Mouse (Mus musculus): ENCODE results near the gene Ell2. TPM values are rescaled to one million over a fixed set of nuclear protein-coding genes. Genes with fewer than 3 reads are reported as not detected.
"Not testable (repeated sequence)": the region's sequence is repeated elsewhere in the genome, so short reads cannot be mapped to it uniquely, and the experiment has no call there.

The Ell2 gene
- total RNA-seq (2017) = 24.9 to 61.1 TPM (median 45.2 TPM) in 3 replicates

- ATAC-seq (replicated peaks; ENCODE audit: insufficient number of reproducible peaks, low FRiP score, low TSS enrichment, poor library complexity, severe bottlenecking) = no peak
Measured at GRCm38 (mm10) chr13:75706457-75706856, at the start of gene Ell2. Ell2 (plus strand) TSS chr13:75706757.

DNA sequence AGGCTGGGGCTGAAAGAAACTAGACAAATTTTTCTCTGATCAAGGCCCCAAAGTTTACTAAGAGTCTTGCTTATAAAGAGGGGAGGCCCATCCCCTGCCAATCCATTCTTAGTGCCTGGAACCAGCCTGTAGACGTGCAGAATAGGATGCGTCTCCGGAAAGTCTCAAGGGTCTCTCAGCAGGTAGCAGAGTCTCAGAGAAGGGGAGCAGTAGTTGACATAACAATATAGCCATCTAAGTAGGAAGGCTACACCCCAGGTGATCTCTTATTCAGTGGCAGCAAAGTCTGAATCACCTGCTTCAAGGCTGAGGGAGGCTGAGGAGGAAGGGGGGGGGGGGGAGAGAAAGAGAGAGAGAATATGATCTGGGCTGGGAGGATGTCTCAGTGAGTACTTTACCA lies 21.1 kb upstream of the Ell2 start:
- ATAC-seq (replicated peaks; ENCODE audit: insufficient number of reproducible peaks, low FRiP score, low TSS enrichment, poor library complexity, severe bottlenecking) = no peak

DNA sequence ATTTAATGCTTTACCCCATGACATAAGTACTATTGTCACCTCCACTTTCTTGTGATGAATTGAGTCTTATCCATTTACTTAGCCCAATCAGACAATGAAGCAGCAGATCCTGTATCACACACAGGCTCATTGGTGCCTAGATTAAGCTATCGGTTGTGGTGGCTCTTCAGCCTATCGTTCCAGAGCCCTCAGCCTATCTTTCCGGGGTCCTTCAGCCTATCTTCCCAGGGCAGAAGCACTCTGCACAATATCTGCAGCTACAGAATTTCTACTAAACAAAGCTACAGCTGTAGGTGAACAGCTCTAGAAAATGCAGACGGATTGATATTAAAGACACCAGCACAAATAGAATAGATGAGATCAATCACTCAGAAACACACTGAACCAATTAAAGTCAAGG lies 19.6 kb upstream of the Ell2 start:
- no peak for ATAC-seq (replicated peaks; ENCODE audit: insufficient number of reproducible peaks, low FRiP score, low TSS enrichment, poor library complexity, severe bottlenecking)

GRCm38 (mm10) chr13:75691625-75692024 lies 14.9 kb upstream of the Ell2 start:
- ATAC-seq (replicated peaks; ENCODE audit: insufficient number of reproducible peaks, low FRiP score, low TSS enrichment, poor library complexity, severe bottlenecking) = no peak

GRCm38 (mm10) chr13:75693081-75693480 lies 13.5 kb upstream of the Ell2 start:
- no peak for ATAC-seq (replicated peaks; ENCODE audit: insufficient number of reproducible peaks, low FRiP score, low TSS enrichment, poor library complexity, severe bottlenecking)

- ATAC-seq (replicated peaks; ENCODE audit: insufficient number of reproducible peaks, low FRiP score, low TSS enrichment, poor library complexity, severe bottlenecking) = no peak
Measured at GRCm38 (mm10) chr13:75702814-75703213, 3.7 kb upstream of the Ell2 start.

GRCm38 (mm10) chr13:75706882-75707816 lies 592 bp downstream of the Ell2 start:
- peak; percentile 97 for ATAC-seq (replicated peaks; ENCODE audit: insufficient number of reproducible peaks, low FRiP score, low TSS enrichment, poor library complexity, severe bottlenecking)

DNA sequence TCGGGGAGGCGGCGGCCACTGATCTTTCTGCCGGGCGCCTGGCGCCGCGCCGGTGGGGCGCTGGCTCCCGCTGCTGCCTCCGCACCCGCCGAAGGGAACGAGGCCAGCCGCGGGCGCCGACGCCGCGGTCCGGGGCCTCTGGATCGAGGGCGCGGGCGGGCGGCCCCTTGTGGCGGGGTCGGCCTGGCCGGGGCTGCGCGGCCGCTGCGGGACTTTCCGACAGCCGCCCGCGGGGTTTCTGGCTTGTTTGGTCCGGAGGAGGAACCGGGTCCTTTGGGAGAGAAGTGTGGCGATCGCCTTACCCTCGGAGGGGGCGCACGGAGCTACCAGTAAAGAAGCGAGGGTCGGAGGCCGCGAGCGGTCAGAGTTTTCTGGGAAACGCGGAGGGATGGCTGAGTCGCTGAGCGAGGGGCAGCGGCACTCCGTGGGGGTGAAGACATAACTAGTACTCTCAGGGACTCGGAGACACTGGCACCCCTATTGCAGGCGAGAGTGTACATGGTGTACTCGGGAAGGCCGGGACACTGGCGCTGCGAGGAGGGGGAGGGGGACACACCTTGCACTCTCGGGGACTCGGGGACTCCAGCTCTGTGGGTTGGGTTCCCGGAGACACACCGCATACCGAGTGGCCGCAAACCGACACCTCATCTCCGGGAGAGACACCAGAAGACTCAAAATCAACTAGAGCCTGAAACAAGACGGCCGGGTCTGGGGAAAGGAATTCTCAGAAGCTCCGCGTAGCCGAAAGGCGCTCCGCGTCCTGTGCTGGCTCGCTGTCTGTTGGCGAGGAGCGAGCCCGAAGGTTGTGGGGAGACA lies 1.5 kb downstream of the Ell2 start:
- ATAC-seq (replicated peaks; ENCODE audit: insufficient number of reproducible peaks, low FRiP score, low TSS enrichment, poor library complexity, severe bottlenecking) = 0 out of 2 replicates have a peak, but pooled peaks have one; percentile 3

DNA sequence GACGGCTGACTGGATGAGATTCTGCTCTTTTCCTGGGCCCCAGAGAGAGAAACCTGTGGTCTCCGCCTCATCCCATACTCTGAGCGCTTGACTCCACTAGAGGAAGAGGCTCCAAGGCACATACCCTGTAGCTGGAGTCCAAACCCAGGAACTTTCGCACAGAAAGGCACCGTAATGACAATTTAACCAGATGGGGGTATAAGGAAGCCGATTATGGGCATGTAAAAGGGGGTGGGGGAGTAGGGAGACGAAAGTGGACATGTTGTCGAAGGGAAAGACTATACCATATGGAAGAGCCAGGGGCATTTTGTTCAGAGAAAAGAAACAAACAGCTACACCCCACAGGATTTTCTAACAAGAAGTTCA lies 2.1 kb downstream of the Ell2 start:
- no peak for ATAC-seq (replicated peaks; ENCODE audit: insufficient number of reproducible peaks, low FRiP score, low TSS enrichment, poor library complexity, severe bottlenecking)

- ATAC-seq (replicated peaks; ENCODE audit: insufficient number of reproducible peaks, low FRiP score, low TSS enrichment, poor library complexity, severe bottlenecking) = no peak
Measured at GRCm38 (mm10) chr13:75709026-75709778, 2.6 kb downstream of the Ell2 start.

DNA sequence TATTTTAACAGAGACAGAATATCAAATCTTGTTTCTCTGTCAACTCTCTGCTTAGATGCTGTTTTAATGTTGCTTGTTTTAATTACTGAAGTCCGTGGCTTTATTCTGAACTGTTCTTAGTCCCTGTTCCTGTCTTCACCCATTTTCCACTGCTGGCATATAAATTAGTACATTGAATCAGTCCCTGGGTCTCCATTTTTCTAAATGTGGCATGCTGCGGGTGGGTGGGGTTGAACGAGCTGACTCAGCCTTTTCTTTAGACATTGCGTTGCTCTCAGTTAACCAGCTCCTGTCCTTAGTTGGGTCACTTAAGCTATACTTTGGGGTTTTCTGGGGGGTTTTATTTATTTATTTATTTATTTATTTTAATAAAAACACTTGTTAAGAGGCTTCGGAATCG lies 3.6 kb downstream of the Ell2 start:
- no peak for ATAC-seq (replicated peaks; ENCODE audit: insufficient number of reproducible peaks, low FRiP score, low TSS enrichment, poor library complexity, severe bottlenecking)

DNA sequence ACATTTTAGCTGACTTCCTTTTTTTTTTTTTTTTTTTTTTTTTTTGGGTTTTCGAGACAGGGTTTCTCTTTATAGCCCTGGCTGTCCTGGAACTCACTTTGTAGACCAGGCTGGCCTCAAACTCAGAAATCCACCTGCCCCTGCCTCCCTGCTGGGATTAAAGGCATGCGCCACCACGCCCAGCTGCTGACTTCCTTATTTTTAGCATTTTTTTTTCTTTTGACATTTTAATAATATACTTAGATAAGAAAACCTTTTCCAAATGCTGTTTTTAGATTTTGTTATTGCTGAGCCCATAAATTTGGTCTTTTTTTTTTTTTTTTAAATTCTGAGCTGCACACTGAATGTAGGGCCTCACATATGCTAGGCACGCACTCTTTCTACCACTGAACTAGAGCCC lies 5.0 kb downstream of the Ell2 start:
- not testable (repeated sequence) for ATAC-seq (replicated peaks; ENCODE audit: insufficient number of reproducible peaks, low FRiP score, low TSS enrichment, poor library complexity, severe bottlenecking)

DNA sequence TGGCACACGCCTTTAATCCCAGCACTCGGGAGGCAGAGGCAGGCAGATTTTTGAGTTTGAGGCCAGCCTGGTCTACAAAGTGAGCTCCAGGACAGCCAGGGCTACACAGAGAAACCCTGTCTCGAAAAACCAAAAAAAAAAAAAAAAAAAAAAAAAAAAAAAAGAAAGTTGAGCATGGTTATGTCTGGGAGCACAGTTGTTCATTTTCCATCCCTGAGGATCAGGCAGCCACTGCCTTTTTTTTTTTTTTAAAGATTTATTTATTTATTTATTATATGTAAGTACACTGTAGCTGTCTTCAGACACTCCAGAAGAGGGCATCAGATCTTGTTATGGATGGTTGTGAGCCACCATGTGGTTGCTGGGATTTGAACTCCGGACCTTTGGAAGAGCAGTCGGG lies 6.0 kb downstream of the Ell2 start:
- ATAC-seq (replicated peaks; ENCODE audit: insufficient number of reproducible peaks, low FRiP score, low TSS enrichment, poor library complexity, severe bottlenecking) = not testable (repeated sequence)

- ATAC-seq (replicated peaks; ENCODE audit: insufficient number of reproducible peaks, low FRiP score, low TSS enrichment, poor library complexity, severe bottlenecking) = no peak
Measured at GRCm38 (mm10) chr13:75714407-75714806, 7.8 kb downstream of the Ell2 start.

GRCm38 (mm10) chr13:75717638-75718302 lies 11.2 kb downstream of the Ell2 start:
- ATAC-seq (replicated peaks; ENCODE audit: insufficient number of reproducible peaks, low FRiP score, low TSS enrichment, poor library complexity, severe bottlenecking) = no peak

GRCm38 (mm10) chr13:75718376-75718775 lies 11.8 kb downstream of the Ell2 start:
- no peak for ATAC-seq (replicated peaks; ENCODE audit: insufficient number of reproducible peaks, low FRiP score, low TSS enrichment, poor library complexity, severe bottlenecking)

- ATAC-seq (replicated peaks; ENCODE audit: insufficient number of reproducible peaks, low FRiP score, low TSS enrichment, poor library complexity, severe bottlenecking) = no peak
Measured at GRCm38 (mm10) chr13:75719645-75720044, 13.1 kb downstream of the Ell2 start.

- ATAC-seq (replicated peaks; ENCODE audit: insufficient number of reproducible peaks, low FRiP score, low TSS enrichment, poor library complexity, severe bottlenecking) = no peak
Measured at GRCm38 (mm10) chr13:75726569-75727373, 20.2 kb downstream of the Ell2 start.
